Mouse (Mus musculus) G1E (cell line): Measurements from ENCODE around the gene Tcte1. TPM values are rescaled to one million over a fixed set of nuclear protein-coding genes. Genes with fewer than 3 reads are reported as not detected.

Source experiments
- ATAC-seq: 2 replicates; pipeline ENCODE4 v1.8.0; 2016; ENCODE audit warnings: mild to moderate bottlenecking; ENCODE audit not compliant: insufficient number of reproducible peaks, poor library complexity, low FRiP score, severe bottlenecking; ENCODE audit errors: extremely low read depth
- DNase-seq: peaks from one replicate; pipeline ENCODE4 v3.0.0; 2012; ENCODE audit warnings: low spot score
- H3K27me3 ChIP-seq: 2 replicates; pipeline ENCODE4 v1.6.1; 2012; ENCODE audit warnings: mild to moderate bottlenecking, low read length, inconsistent platforms; ENCODE audit not compliant: insufficient read depth
- H3K36me3 ChIP-seq: replicated peaks from 2 replicates; pipeline ENCODE3; 2012; ENCODE audit warnings: mild to moderate bottlenecking, inconsistent platforms
- H3K4me1 ChIP-seq: 2 replicates; pipeline ENCODE4 v1.6.1; 2012; ENCODE audit warnings: low read depth, low read length, inconsistent platforms, mixed read lengths; ENCODE audit not compliant: insufficient read depth
- H3K4me3 ChIP-seq: 2 replicates; pipeline ENCODE4 v1.5.1; 2012; ENCODE audit warnings: low read depth, mild to moderate bottlenecking, inconsistent platforms, low read length, moderate library complexity, mixed read lengths
- H3K9me3 ChIP-seq: replicated peaks from 2 replicates; pipeline ENCODE4 v1.6.1; 2012; ENCODE audit warnings: inconsistent platforms
- CTCF ChIP-seq: IDR thresholded peaks from 2 replicates; pipeline ENCODE4 v1.5.1; 2012; ENCODE audit warnings: low read depth, low read length, inconsistent platforms, mixed read lengths
- GATA1 ChIP-seq: IDR thresholded peaks from 2 replicates; pipeline ENCODE4 v1.6.1; 2012; ENCODE audit warnings: borderline replicate concordance, low read length, inconsistent platforms, mixed read lengths
- GATA2 ChIP-seq: IDR thresholded peaks from 2 replicates; pipeline ENCODE4 v1.6.1; 2012; ENCODE audit warnings: low read depth, low read length, inconsistent platforms, borderline replicate concordance
- POLR2AphosphoS5 ChIP-seq: IDR thresholded peaks from 2 replicates; pipeline ENCODE4 v1.6.1; 2012; ENCODE audit warnings: low read depth, low read length, inconsistent platforms; ENCODE audit not compliant: insufficient replicate concordance
- TAL1 ChIP-seq: conservative IDR thresholded peaks from 2 replicates; pipeline ENCODE4 v1.6.1; 2012; ENCODE audit warnings: low read depth, low read length, inconsistent platforms, mixed read lengths
- polyA plus RNA-seq: library from polyadenylated mRNA; stranded (reverse); fragments of >175 nt; gene quantifications from 2 replicates; pipeline ENCODE4 v1.2.3, GENCODE M21; 2012
- total RNA-seq, 2 experiments: library from RNA; stranded (forward) in 1 of 2; stranded (reverse) in 1 of 2; fragments of 200-1000 nt in 1 of 2; fragments of >200 nt in 1 of 2; fragmentation: Nextera tagmentation in 1 of 2; gene quantifications; 2 replicates each; pipeline ENCODE4 v1.2.3; 2014 to 2017

The Tcte1 gene
- total and polyA plus RNA-seq, 3 experiments = not detected

GRCm38 (mm10) chr17:45578242-45578641, 55.0 kb downstream of the Tcte1 start:
- H3K36me3 ChIP-seq = peaks cover 12% of the 10 kb centered on the region
- no peak for ATAC-seq
- no peak for DNase-seq
- no peak overlapping the region for H3K4me3 ChIP-seq
- peaks cover 73% of the 10 kb centered on the region for H3K4me1 ChIP-seq
- no peak for TF ChIP-seq CTCF
- TF ChIP-seq TAL1 = no peak
- no peaks in the 10 kb centered on the region for H3K9me3 ChIP-seq
- H3K27me3 ChIP-seq = no peaks in the 10 kb centered on the region

DNA sequence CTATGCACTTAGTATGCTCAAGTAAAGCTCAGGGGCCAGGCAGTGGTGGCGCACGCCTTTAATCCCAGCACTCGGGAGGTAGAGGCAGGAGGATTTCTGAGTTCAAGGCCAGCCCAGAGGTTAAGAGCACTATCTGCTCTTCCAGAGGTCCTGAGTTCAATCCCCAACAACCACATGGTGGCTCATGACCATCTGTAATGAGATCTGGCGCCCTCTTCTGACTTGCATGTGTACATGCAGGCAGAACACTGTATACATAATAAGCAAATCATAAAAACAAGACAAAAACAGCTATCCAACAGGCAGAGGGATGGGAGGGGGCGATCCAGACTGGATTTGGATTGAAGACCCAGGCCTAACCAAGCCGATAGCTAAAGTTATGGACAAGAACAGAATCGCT, 55.6 kb downstream of the Tcte1 start:
- TF ChIP-seq GATA2 (no peak), GATA1 (no peak), POLR2AphosphoS5 (no peak), CTCF (peak; percentile 31; the same call in 1 of the 2 replicates), TAL1 (no peak)
- H3K4me3 ChIP-seq = no peak overlapping the region
- ATAC-seq (no peak), DNase-seq (no peak)
- peaks cover 14% of the 10 kb centered on the region for H3K36me3 ChIP-seq
- H3K9me3 ChIP-seq = no peaks in the 10 kb centered on the region
- peaks cover 77% of the 10 kb centered on the region for H3K4me1 ChIP-seq
- H3K27me3 ChIP-seq = no peaks in the 10 kb centered on the region

DNA sequence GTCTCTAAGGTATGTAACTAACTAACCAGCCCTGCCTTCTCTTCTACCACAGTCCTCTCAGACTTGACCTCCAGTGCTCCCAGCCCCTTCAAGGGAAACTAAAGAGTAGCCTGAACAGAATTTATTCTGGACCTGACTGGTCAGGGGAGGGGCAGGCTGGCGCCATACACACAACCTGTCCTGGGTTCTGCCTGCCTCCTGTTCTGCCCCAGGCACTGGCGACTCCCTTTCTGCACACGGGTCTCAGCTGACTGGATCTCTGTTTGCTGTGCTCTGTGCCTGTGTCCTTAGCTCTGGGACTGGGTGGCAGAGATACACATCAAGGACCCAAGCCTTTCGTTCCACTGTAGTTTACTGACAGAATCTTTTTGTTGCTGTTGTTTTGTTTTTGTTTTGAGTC, 56.3 kb downstream of the Tcte1 start:
- no peaks in the 10 kb centered on the region for H3K9me3 ChIP-seq
- peaks cover 78% of the 10 kb centered on the region for H3K4me1 ChIP-seq
- no peak overlapping the region for H3K4me3 ChIP-seq
- TF ChIP-seq POLR2AphosphoS5 (no peak), GATA1 (no peak), GATA2 (no peak), CTCF (no peak), TAL1 (no peak)
- DNase-seq = no peak
- ATAC-seq = no peak
- peaks cover 19% of the 10 kb centered on the region for H3K36me3 ChIP-seq
- H3K27me3 ChIP-seq = no peaks in the 10 kb centered on the region

DNA sequence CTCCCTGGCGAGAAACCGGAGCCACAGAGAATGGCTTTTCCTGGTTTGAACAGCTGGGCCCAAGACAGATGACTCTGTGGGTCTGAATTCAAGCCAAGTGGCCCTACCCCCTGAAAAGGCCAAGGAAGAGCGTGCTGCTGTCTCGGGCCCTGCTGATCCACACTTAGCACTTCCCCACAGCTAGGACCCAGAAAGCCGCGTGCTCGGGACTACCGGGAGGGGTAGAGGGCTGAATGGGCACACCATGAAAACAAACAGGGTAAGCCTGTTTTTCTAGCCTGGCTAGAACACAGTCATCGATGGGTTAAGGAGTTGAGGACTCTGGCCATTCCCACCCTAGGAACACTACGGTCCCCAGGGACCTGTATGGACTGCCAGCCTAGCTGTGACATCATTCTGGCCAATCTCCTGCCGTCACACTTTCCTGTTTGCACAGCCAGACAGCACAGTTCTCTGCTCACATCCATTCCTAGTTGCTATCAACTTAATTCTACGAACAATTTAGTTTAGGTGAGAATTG, 57.8 kb downstream of the Tcte1 start:
- Histone ChIP-seq H3K36me3 (peaks cover 31% of the 10 kb centered on the region), H3K9me3 (no peaks in the 10 kb centered on the region), H3K4me3 (no peak overlapping the region), H3K27me3 (no peaks in the 10 kb centered on the region; the same call in 1 of the 2 replicates), H3K4me1 (peaks cover 78% of the 10 kb centered on the region)
- DNase-seq (no peak), ATAC-seq (no peak)
- TF ChIP-seq GATA2 = no peak
- TF ChIP-seq POLR2AphosphoS5 = no peak
- no peak for TF ChIP-seq TAL1
- no peak for TF ChIP-seq CTCF
- TF ChIP-seq GATA1 = no peak

- DNase-seq (peak; percentile 43), ATAC-seq (peak; percentile 52; the same call in 1 of the 2 replicates)
- Histone ChIP-seq H3K4me1 (peaks cover 81% of the 10 kb centered on the region), H3K36me3 (peaks cover 37% of the 10 kb centered on the region), H3K9me3 (peaks cover 2% of the 10 kb centered on the region; the same call in 1 of the 2 replicates), H3K27me3 (no peaks in the 10 kb centered on the region; the same call in 1 of the 2 replicates), H3K4me3 (no peak overlapping the region)
- TF ChIP-seq CTCF (peak; percentile 84), TAL1 (no peak)
Observed at GRCm38 (mm10) chr17:45581567-45581983, 58.3 kb downstream of the Tcte1 start.

DNA sequence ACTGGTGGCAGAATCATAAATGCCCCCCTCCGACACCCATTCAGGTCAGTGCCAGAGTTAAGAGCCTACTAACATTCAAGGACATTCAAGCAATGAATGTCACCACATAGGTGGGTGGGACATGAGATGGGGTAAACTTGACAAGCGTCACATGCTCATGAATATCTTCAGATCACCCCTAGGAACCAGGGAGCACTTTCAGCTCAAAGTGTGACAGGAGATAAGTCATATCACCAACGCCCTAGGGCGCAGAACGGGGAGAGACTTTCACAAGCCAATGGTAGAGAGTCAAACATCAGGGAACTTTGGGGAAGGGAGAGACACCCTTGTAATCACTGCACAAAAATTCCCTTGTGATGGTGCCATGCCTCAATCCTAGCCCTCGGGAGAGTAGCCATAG, 59.0 kb downstream of the Tcte1 start:
- peaks cover 43% of the 10 kb centered on the region for H3K36me3 ChIP-seq
- no peak for DNase-seq
- peaks cover 7% of the 10 kb centered on the region for H3K9me3 ChIP-seq
- H3K4me3 ChIP-seq = no peak overlapping the region
- no peak for TF ChIP-seq GATA1
- TF ChIP-seq CTCF = no peak
- 0 out of 2 replicates have a peak, but pooled peaks have one; percentile 28 for TF ChIP-seq TAL1
- peaks cover 81% of the 10 kb centered on the region for H3K4me1 ChIP-seq
- no peaks in the 10 kb centered on the region; the same call in 1 of the 2 replicates for H3K27me3 ChIP-seq
- peak; percentile 45; the same call in 1 of the 2 replicates for ATAC-seq
